Mouse (Mus musculus): ENCODE measurements at regions not wholly inside any gene's neighbourhood (a gene's known extent, or its start where the extent isn't known, plus 50 kb on each side); places are given as distances from the start of the nearest gene placed in this dataset.

DNA sequence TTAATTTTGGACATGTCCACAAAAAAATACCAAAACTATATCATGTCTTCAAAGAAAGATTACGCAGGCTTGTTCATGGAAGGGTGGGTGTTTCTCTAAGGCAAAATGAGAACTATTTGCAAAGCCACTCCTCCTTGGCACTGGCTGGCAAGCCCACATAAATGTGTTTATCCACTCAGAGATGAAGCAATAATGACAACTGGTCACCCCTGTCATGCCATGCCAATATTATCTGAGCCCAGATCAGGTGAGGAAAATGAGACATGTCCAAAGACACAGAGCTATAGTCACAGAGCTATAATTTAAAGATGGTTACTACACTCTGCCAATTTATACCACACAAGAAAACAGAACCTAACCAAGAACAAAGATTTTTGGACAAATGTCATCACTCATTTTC, 227.0 kb upstream of the Zfp703 start:
- in situ Hi-C loops (cut with MboI; ENCODE audit: low pct_ligation_motif_present, low pct_unique_long_range_greater_than_20kb, low sequenced_read_pairs) = no loop called here
- no peak overlapping the region for H3K27ac ChIP-seq (ENCODE audit: insufficient read depth, low read depth)
- H3K4me1 ChIP-seq (ENCODE audit: control insufficient read depth in 1 of 2, insufficient read depth in 2 of 2) = no peaks in the 10 kb centered on the region
- H3K79me2 ChIP-seq (replicated peaks; ENCODE audit: control insufficient read depth, extremely low read depth, insufficient read depth, poor library complexity, severe bottlenecking) = no peaks in the 10 kb centered on the region
- H3K9me3 ChIP-seq (replicated peaks; ENCODE audit: low read length) = no peaks in the 10 kb centered on the region
- H3K27me3 ChIP-seq (replicated peaks) = no peaks in the 10 kb centered on the region
- no peak overlapping the region for H3K4me3 ChIP-seq (replicated peaks in 1 of 3; ENCODE audit: low read depth in 2 of 3, low read length in 2 of 3, poor library complexity in 1 of 3)
- no peak overlapping the region for H3K9ac ChIP-seq (ENCODE audit: insufficient read depth, low read depth)
- DNase-seq (ENCODE audit: extremely low read depth) = no peak
- no peaks in the 10 kb centered on the region for H3K36me3 ChIP-seq (replicated peaks in 1 of 2; ENCODE audit: control insufficient read depth in 1 of 2, insufficient read depth in 1 of 2, low read length in 1 of 2)
- H3K4me2 ChIP-seq (ENCODE audit: insufficient read depth, low read depth, poor library complexity, severe bottlenecking) = no peak overlapping the region
- no peak for TF ChIP-seq USF2 (conservative IDR thresholded peaks at IDR 0.05; ENCODE audit: low read depth, low read length)
- no peak for TF ChIP-seq JUN (IDR thresholded peaks at IDR 0.05; ENCODE audit: insufficient read depth, low read depth, low read length)
- TF ChIP-seq ETS1 (conservative IDR thresholded peaks at IDR 0.05; ENCODE audit: low read depth, low read length) = no peak
- TF ChIP-seq MAFK (IDR thresholded peaks at IDR 0.05; ENCODE audit: insufficient replicate concordance, low read length) = no peak
- TF ChIP-seq SIN3A (IDR thresholded peaks at IDR 0.05; ENCODE audit: low read length) = no peak
- no peak for TF ChIP-seq TCF12 (IDR thresholded peaks at IDR 0.05; ENCODE audit: low read depth, low read length)
- TF ChIP-seq MEF2A (IDR thresholded peaks at IDR 0.05; ENCODE audit: borderline replicate concordance, low read depth, low read length) = no peak
- TF ChIP-seq MAX (IDR thresholded peaks at IDR 0.05; ENCODE audit: low read length) = no peak
- no peak for TF ChIP-seq ZMIZ1 (IDR thresholded peaks at IDR 0.05; ENCODE audit: low read depth, low read length)
- no peak for TF ChIP-seq IRF4 (IDR thresholded peaks at IDR 0.05; ENCODE audit: low read depth, low read length)
- TF ChIP-seq ELF1 (IDR thresholded peaks at IDR 0.05; ENCODE audit: low read depth, low read length) = no peak
- TF ChIP-seq ZKSCAN1 (IDR thresholded peaks at IDR 0.05; ENCODE audit: borderline replicate concordance, low read depth, low read length) = no peak
- dilution Hi-C loops (cut with MboI; ENCODE audit: extremely low pct_ligation_motif_present, extremely low pct_unique_long_range_greater_than_20kb, low sequenced_read_pairs) = no loop called here

DNA sequence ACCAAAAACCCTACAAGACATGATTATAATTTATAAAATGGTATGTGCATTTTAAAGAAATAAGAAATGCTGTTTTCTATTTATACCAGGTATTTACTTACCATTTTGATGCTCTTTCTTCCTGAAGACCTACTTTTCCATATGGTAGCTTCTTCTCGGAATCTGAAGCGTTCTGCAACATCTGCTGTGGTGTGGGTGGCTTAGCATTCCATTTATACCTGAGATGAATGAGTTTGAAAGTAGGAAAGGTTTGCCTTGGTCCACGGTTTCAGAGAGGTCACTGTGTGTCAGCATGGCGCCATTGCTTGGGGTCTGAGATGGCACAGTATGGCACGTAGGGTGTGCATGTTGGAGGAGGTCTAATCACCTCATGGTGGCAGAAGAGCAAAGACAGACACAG, 225.5 kb upstream of the Zfp703 start:
- Histone ChIP-seq H3K27ac (ENCODE audit: insufficient read depth, low read depth) (no peak overlapping the region), H3K4me1 (ENCODE audit: control insufficient read depth in 1 of 2, insufficient read depth in 2 of 2) (no peaks in the 10 kb centered on the region), H3K4me3 (replicated peaks in 1 of 3; ENCODE audit: low read depth in 2 of 3, low read length in 2 of 3, poor library complexity in 1 of 3) (no peak overlapping the region), H3K9ac (ENCODE audit: insufficient read depth, low read depth) (no peak overlapping the region), H3K9me3 (replicated peaks; ENCODE audit: low read length) (no peaks in the 10 kb centered on the region), H3K27me3 (replicated peaks) (no peaks in the 10 kb centered on the region), H3K4me2 (ENCODE audit: insufficient read depth, low read depth, poor library complexity, severe bottlenecking) (no peak overlapping the region), H3K79me2 (replicated peaks; ENCODE audit: control insufficient read depth, extremely low read depth, insufficient read depth, poor library complexity, severe bottlenecking) (no peaks in the 10 kb centered on the region), H3K36me3 (replicated peaks in 1 of 2; ENCODE audit: control insufficient read depth in 1 of 2, insufficient read depth in 1 of 2, low read length in 1 of 2) (no peaks in the 10 kb centered on the region)
- DNase-seq (ENCODE audit: extremely low read depth) = no peak
- TF ChIP-seq USF1 (IDR thresholded peaks at IDR 0.05; ENCODE audit: low read depth, low read length) = no peak
- no peak for TF ChIP-seq NELFE (IDR thresholded peaks at IDR 0.05; ENCODE audit: low read depth, low read length)
- no peak for TF ChIP-seq MAX (IDR thresholded peaks at IDR 0.05; ENCODE audit: low read length)
- TF ChIP-seq NRF1 (IDR thresholded peaks at IDR 0.05; ENCODE audit: low read depth, low read length) = no peak
- TF ChIP-seq RCOR1 (conservative IDR thresholded peaks at IDR 0.05; ENCODE audit: low read depth, low read length) = no peak
- no peak for TF ChIP-seq CTCF (conservative IDR thresholded peaks at IDR 0.05 in 1 of 2, IDR thresholded peaks at IDR 0.05 in 1 of 2; ENCODE audit: low read depth in 2 of 2, low read length in 2 of 2)
- TF ChIP-seq UBTF (IDR thresholded peaks at IDR 0.05; ENCODE audit: low read depth, low read length) = no peak
- TF ChIP-seq CHD1 (IDR thresholded peaks at IDR 0.05; ENCODE audit: low read depth, low read length) = no peak
- TF ChIP-seq IRF4 (IDR thresholded peaks at IDR 0.05; ENCODE audit: low read depth, low read length) = no peak
- no peak for TF ChIP-seq USF2 (conservative IDR thresholded peaks at IDR 0.05; ENCODE audit: low read depth, low read length)
- no peak for TF ChIP-seq HCFC1 (IDR thresholded peaks at IDR 0.05; ENCODE audit: low read depth, low read length)
- no peak for TF ChIP-seq SIN3A (IDR thresholded peaks at IDR 0.05; ENCODE audit: low read length)
- no peak for TF ChIP-seq JUN (IDR thresholded peaks at IDR 0.05; ENCODE audit: insufficient read depth, low read depth, low read length)
- TF ChIP-seq ZKSCAN1 (IDR thresholded peaks at IDR 0.05; ENCODE audit: borderline replicate concordance, low read depth, low read length) = no peak
- no peak for TF ChIP-seq ZNF384 (IDR thresholded peaks at IDR 0.05; ENCODE audit: low read depth, low read length)
- no peak for TF ChIP-seq E2F4 (IDR thresholded peaks at IDR 0.05; ENCODE audit: insufficient replicate concordance, low read depth, low read length)
- TF ChIP-seq RAD21 (IDR thresholded peaks at IDR 0.05; ENCODE audit: low read depth, low read length) = no peak
- TF ChIP-seq PAX5 (IDR thresholded peaks at IDR 0.05; ENCODE audit: low read length) = no peak
- no peak for TF ChIP-seq TBP (conservative IDR thresholded peaks at IDR 0.05; ENCODE audit: low read depth, low read length)
- TF ChIP-seq GABPA (IDR thresholded peaks at IDR 0.05; ENCODE audit: insufficient replicate concordance, low read depth, low read length) = no peak
- dilution Hi-C loops (cut with MboI; ENCODE audit: extremely low pct_ligation_motif_present, extremely low pct_unique_long_range_greater_than_20kb, low sequenced_read_pairs) (no loop called here), in situ Hi-C loops (cut with MboI; ENCODE audit: low pct_ligation_motif_present, low pct_unique_long_range_greater_than_20kb, low sequenced_read_pairs) (no loop called here)
